Mouse (Mus musculus) left cerebral cortex, adult 9 months (tissue): ENCODE data around the gene Spsb4.
"Not testable (repeated sequence)": the region's sequence is repeated elsewhere in the genome, so short reads cannot be mapped to it uniquely, and the experiment has no call there.

Experiments
- DNase-seq, 2 experiments: peaks; one replicate each; pipeline ENCODE4 v3.0.0; 2022; ENCODE audit warnings: low spot score in 2 of 2

Spsb4 gene

DNA sequence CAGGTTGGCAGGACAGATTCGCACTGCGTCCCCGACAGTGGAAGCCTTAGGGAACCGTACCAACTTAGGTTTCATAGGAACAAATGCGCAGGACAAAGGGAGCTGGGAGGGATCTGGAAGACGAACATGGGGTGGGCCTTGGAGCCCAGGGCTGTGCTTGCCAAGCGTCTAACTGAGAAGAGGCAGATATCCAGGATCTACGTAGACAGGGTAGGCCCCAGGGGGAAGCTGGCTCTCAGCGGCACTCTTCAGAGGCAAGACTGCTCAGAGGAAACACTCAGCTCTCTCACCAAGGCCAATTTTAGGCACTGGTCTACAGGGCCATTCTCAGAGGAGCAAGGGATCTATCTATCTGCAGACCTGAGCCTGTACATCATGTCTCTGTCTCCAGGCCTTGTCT lies 69.1 kb downstream of the Spsb4 start:
- DNase-seq = no peak

DNA sequence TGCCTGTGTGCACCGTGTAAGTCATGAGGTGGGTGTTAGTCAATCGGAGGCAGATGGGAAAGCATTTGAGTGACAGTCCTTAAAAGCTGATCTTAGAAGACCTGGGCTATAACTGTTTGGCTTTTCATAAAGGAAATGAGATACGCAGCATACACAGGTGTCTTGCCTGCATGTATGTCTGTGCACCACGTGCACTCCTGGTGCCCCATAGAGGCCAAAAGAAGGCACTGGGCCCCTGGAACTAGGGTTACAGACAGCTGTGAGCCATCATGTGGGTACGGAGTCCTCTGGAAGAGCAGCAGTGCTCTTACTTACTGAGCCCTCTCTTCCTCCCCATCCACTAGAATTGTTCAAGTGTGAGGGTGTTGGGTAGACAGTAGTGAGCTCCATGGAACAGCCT lies 70.1 kb downstream of the Spsb4 start:
- DNase-seq = no peak

- DNase-seq = no peak
Observed at GRCm38 (mm10) chr9:96947171-96947570, 71.5 kb downstream of the Spsb4 start.

DNA sequence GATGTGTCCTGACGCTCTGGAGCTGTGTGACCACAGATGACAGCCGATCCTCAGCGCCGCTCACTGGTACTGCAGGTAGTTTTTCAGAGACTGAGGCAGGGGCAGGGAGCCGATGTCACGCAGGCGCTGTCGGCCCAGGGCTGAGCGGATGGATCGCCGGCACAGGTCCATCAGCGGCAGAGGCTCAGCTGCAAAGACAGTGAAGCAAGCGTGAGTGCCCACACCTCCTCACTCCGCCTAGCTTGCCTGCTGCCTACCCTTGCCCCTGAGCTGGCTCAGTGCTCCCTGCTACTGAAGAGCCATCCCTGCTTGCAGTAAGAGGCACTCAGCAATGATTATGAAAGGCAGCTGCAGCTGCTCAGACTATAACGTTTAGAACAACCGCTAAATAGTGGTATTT lies 74.1 kb downstream of the Spsb4 start:
- DNase-seq = no peak

DNA sequence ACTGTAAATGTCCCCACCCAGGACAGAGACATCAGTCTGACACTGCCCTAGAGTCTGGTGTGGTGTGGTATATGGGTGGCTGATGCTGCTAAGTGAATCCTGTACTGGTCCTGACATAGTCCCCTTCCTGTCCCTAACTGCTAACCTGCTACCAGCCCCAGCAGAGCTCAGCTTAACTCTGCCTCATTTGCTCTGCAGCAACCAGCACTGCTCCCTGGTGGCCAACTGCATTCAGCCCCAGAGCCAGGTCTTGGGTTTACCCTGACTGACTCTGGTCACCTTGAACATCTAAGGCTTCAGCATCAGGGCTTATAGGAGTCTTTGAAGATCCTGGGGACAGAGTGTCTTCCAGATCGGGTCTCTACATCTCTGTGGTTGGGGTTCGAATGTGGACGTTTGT lies 75.7 kb downstream of the Spsb4 start:
- no peak for DNase-seq

DNA sequence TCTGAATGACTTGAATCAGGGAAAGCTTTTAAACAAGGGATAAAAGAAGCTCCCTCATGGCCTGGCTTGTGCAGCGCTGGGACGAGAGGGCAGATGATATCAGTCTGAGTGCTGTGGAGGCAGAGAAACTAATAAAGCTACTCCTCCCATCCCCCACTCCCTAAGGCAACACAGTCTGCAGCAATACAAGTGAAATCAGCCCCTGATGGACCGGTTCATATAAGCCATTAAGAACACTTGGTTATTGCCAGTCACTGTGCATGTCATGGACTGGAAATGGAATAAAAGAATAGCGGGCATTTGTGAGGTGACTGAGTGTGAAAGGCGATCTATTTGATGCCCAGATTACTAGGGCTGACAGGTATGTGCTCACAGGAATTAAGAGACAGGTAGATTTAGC lies 79.8 kb downstream of the Spsb4 start:
- no peak for DNase-seq

GRCm38 (mm10) chr9:96936427-96936826 lies 82.2 kb downstream of the Spsb4 start:
- not testable (repeated sequence) for DNase-seq

- DNase-seq = no peak
Observed at GRCm38 (mm10) chr9:96935556-96936300, 82.9 kb downstream of the Spsb4 start.

DNA sequence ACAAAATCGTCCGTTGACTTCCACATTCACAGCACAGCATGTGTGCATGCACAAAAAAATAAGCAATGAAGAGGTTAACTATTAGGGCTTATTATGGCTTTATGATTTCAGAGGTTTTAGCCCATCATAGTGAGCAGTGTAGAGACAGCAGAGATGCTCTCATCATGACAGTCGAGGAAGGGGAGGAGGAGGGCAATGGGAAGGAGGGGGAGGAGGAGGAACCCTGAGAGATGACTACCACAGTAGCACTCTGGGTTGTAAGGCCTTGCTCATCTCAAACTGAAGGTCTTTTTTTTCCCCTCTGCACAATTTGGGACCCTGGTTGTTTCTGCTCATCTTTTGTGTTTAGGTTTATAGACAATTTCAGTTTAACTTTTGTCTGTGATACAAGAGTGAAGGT lies 83.8 kb downstream of the Spsb4 start:
- DNase-seq = no peak

DNA sequence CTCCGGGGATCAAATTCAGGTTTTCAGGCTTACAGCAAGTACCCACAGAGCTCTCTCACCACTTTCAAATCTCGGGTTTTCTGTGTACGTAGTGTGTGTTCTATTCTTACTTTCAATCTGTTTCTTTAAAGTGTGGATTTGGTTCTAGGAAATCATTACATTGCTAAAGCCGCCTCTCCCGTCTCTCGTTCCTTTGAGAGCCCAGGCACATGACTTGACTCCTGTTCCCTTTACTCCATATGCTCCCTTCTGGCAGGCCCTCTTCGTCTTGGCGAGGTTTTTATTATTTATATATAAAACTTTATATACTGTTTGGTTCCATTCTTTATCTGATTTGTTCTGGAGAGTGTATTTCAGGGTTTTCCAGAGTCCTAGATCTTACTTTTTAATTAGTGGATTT lies 85.9 kb downstream of the Spsb4 start:
- no peak for DNase-seq

DNA sequence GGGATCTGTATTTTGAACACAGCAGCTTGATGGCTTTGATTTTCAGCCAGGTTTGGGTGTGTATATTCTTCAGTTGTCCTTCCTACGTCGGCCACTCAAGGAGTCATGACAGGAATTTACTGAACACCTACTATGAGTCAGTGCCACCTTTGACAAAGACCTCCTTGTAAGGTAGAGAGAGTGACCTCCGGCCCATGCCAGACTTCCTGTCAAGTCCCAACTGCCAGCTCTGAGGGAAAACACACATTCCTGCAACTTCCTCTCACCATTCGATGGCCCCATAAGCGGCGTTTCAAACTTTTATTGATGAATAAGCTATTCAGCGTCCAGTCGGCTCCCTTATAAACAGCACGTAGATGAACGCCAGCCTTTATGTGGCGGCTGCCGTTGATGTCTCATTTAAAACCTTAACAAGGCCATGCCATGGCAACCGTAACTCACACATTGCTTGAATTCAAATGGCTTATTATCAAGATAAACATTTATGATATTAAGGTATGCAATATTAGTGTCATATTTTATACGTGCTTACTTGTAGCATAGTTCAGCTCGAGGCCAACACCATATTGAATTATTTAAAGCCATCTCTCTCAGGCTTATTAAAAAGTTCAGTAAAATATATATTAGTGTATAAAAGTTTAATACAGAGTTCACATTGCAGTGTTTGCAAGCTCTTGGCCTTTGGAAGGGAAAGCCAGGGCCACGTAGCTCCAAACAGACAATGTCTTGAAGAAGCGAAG lies 94.9 kb downstream of the Spsb4 start:
- DNase-seq = no peak

- DNase-seq = no peak
Observed at GRCm38 (mm10) chr9:96923119-96923518, 95.5 kb downstream of the Spsb4 start.

GRCm38 (mm10) chr9:96916620-96917538 lies 101.8 kb downstream of the Spsb4 start:
- peak; percentile 82 to 99 for DNase-seq

- DNase-seq = no peak
Observed at GRCm38 (mm10) chr9:96916076-96916475, 102.6 kb downstream of the Spsb4 start.

GRCm38 (mm10) chr9:96914851-96915250 lies 103.8 kb downstream of the Spsb4 start:
- no peak for DNase-seq

DNA sequence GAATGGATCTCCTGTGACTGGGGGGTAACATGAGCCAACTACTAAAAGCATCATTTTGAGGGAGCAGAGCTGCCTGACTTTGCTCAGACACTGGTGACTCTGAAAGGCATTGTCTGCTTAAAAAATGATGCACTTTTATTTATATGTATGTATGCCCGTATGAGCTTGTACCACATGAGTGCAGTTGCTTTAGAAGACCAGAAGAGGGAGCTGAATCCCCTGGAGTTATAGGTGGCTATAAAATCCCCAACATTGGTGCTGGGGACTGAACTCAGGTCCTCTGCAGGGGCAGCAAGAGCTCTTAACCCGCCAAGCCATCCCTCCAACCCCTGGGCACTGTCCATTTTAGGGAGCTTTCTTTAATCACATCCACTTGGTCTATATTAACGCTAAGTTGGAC lies 104.6 kb downstream of the Spsb4 start:
- no peak for DNase-seq

GRCm38 (mm10) chr9:96909503-96909902 lies 109.1 kb downstream of the Spsb4 start:
- DNase-seq = no peak

DNA sequence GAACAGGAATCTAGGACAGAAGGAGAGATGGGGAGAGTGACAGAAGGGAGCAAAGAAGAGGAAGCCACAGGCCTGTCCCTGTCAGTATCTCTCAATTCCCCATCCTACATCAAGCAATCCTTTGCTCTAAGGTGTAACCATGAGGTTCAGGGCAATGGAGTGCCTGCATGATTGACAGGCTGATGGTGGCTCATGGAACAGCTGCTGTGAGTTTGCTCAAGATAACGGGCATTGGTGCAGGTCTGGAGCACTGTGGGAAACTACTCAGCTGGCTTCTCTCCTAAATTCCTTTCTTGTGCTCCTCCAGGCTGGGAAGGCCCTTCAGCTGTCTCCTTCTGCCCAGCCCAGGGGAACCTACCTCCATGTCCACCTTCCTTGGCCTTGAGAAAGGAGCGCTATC lies 109.9 kb downstream of the Spsb4 start:
- DNase-seq = no peak

GRCm38 (mm10) chr9:96904360-96905355 lies 114.0 kb downstream of the Spsb4 start:
- DNase-seq = no peak

DNA sequence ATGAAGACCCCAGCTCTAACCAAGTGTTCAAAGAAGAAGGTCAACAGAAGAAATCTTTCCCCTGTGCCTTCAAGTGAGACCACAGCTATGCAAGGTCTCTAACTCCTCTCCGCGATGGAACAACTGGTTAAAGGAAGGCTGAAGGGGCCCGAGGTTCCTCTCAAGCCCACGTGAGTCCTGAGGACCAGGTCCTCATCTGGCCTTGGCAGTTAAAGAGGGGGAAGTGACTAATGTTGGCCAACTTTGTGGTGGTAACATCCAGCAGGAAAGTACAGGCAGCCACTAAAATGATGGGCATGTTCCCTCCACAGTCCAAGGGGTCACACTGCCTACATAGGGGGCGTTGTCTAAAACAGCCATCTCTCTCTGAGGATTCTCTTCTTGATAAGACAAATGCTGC lies 118.9 kb downstream of the Spsb4 start:
- no peak for DNase-seq

DNA sequence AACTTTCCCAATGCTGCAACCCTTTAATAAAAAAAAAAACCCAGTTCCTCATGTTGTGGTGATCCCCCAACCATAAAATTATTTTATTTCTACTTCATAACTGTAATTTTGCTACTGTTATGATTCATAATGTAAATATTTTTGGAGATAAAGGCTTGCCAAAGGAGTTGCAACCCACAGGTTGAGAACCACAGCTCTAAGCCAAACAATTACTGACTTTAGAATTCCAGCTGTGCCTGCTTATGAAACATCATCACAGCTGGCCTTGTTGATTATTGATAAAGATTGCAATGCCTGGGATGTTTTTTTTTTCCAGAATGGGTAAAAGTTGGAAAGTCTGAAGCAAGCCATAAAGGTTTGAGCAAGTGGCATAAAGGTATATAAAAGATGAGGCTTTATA lies 119.6 kb downstream of the Spsb4 start:
- DNase-seq = no peak
